Mouse (Mus musculus): ENCODE measurements around the gene Tmem171. TPM values are rescaled to one million over a fixed set of nuclear protein-coding genes. Genes with fewer than 3 reads are reported as not detected.

The Tmem171 gene
- polyA plus RNA-seq, 1 experiment = 16.9 TPM

GRCm38 (mm10) chr13:98654129-98654939, 40.3 kb downstream of the Tmem171 start:
- TF ChIP-seq POLR2A (IDR thresholded peaks at IDR 0.05; ENCODE audit: borderline replicate concordance, low read depth, low read length) = no peak
- no peak for TF ChIP-seq CTCF (IDR thresholded peaks at IDR 0.05; ENCODE audit: low read depth, low read length)
- no peak overlapping the region for H3K27ac ChIP-seq (ENCODE audit: insufficient read depth, low read depth, low read length)

GRCm38 (mm10) chr13:98652194-98652593, 42.4 kb downstream of the Tmem171 start:
- Histone ChIP-seq H3K4me1 (ENCODE audit: control insufficient read depth, insufficient read depth, low read length) (peaks cover 13% of the 10 kb centered on the region), H3K4me3 (ENCODE audit: insufficient read depth, low read length) (no peak overlapping the region), H3K27ac (ENCODE audit: insufficient read depth, low read depth, low read length) (no peak overlapping the region)
- TF ChIP-seq CTCF (IDR thresholded peaks at IDR 0.05; ENCODE audit: low read depth, low read length) (no peak), POLR2A (IDR thresholded peaks at IDR 0.05; ENCODE audit: borderline replicate concordance, low read depth, low read length) (no peak)

More at GRCm38 (mm10) chr13:98654129-98654939, 40.3 kb downstream of the Tmem171 start:
- H3K4me1 ChIP-seq (ENCODE audit: control insufficient read depth, insufficient read depth, low read length) = peaks cover 13% of the 10 kb centered on the region
- H3K4me3 ChIP-seq (ENCODE audit: insufficient read depth, low read length) = no peak overlapping the region

GRCm38 (mm10) chr13:98651228-98651977, 43.2 kb downstream of the Tmem171 start:
- TF ChIP-seq POLR2A (IDR thresholded peaks at IDR 0.05; ENCODE audit: borderline replicate concordance, low read depth, low read length) (no peak), CTCF (IDR thresholded peaks at IDR 0.05; ENCODE audit: low read depth, low read length) (no peak)
- Histone ChIP-seq H3K4me1 (ENCODE audit: control insufficient read depth, insufficient read depth, low read length) (peaks cover 13% of the 10 kb centered on the region), H3K27ac (ENCODE audit: insufficient read depth, low read depth, low read length) (no peak overlapping the region), H3K4me3 (ENCODE audit: insufficient read depth, low read length) (no peak overlapping the region)

- TF ChIP-seq POLR2A (IDR thresholded peaks at IDR 0.05; ENCODE audit: borderline replicate concordance, low read depth, low read length) (no peak), CTCF (IDR thresholded peaks at IDR 0.05; ENCODE audit: low read depth, low read length) (no peak)
- Histone ChIP-seq H3K4me1 (ENCODE audit: control insufficient read depth, insufficient read depth, low read length) (no peaks in the 10 kb centered on the region), H3K27ac (ENCODE audit: insufficient read depth, low read depth, low read length) (no peak overlapping the region), H3K4me3 (ENCODE audit: insufficient read depth, low read length) (no peak overlapping the region)
Measured at GRCm38 (mm10) chr13:98647775-98648568, 46.7 kb downstream of the Tmem171 start.

GRCm38 (mm10) chr13:98638507-98639166, 56.0 kb downstream of the Tmem171 start:
- no peaks in the 10 kb centered on the region for H3K4me1 ChIP-seq (ENCODE audit: control insufficient read depth, insufficient read depth, low read length)
- H3K4me3 ChIP-seq (ENCODE audit: insufficient read depth, low read length) = no peak overlapping the region
- no peak overlapping the region for H3K27ac ChIP-seq (ENCODE audit: insufficient read depth, low read depth, low read length)
- TF ChIP-seq POLR2A (IDR thresholded peaks at IDR 0.05; ENCODE audit: borderline replicate concordance, low read depth, low read length) = no peak
- no peak for TF ChIP-seq CTCF (IDR thresholded peaks at IDR 0.05; ENCODE audit: low read depth, low read length)

- H3K4me3 ChIP-seq (ENCODE audit: insufficient read depth, low read length) = no peak within 1 kb of the TSS
- H3K27ac ChIP-seq (ENCODE audit: insufficient read depth, low read depth, low read length) = no peak within 1 kb of the TSS
- TF ChIP-seq POLR2A (IDR thresholded peaks at IDR 0.05; ENCODE audit: borderline replicate concordance, low read depth, low read length) (no peak), CTCF (IDR thresholded peaks at IDR 0.05; ENCODE audit: low read depth, low read length) (no peak)
- no peaks in the 10 kb centered on the region for H3K4me1 ChIP-seq (ENCODE audit: control insufficient read depth, insufficient read depth, low read length)
Measured at GRCm38 (mm10) chr13:98637145-98637544, 57.5 kb downstream of the Tmem171 start, which contains the start of gene Tmem174. Gene Tmem174 (minus strand): TSS chr13:98637410.

GRCm38 (mm10) chr13:98636571-98636970, 58.1 kb downstream of the Tmem171 start:
- TF ChIP-seq POLR2A (IDR thresholded peaks at IDR 0.05; ENCODE audit: borderline replicate concordance, low read depth, low read length) (no peak), CTCF (IDR thresholded peaks at IDR 0.05; ENCODE audit: low read depth, low read length) (no peak)
- no peak overlapping the region for H3K4me3 ChIP-seq (ENCODE audit: insufficient read depth, low read length)
- H3K4me1 ChIP-seq (ENCODE audit: control insufficient read depth, insufficient read depth, low read length) = no peaks in the 10 kb centered on the region
- no peak overlapping the region for H3K27ac ChIP-seq (ENCODE audit: insufficient read depth, low read depth, low read length)

Other genes starting within 250 kb of the Tmem171 start
- 3.2 and 7.6 TPM in 2 replicates for gene Gm10320, start 202.8 kb downstream of the Tmem171 start, polyA plus RNA-seq (2012; ENCODE audit: insufficient read depth, insufficient read length, missing spikeins)
- gene Tmem174, start 57.4 kb downstream of the Tmem171 start, polyA plus RNA-seq (2012; ENCODE audit: insufficient read depth, insufficient read length, missing spikeins) = not detected in 2 replicates
- gene Fcho2, start 120.6 kb upstream of the Tmem171 start, polyA plus RNA-seq (2012; ENCODE audit: insufficient read depth, insufficient read length, missing spikeins) = 147 and 157 TPM in 2 replicates
- gene Tnpo1, start 231.6 kb upstream of the Tmem171 start, polyA plus RNA-seq (2012; ENCODE audit: insufficient read depth, insufficient read length, missing spikeins) = 50.8 and 65.0 TPM in 2 replicates